Mouse (Mus musculus): ENCODE results near the gene Duoxa1.

The Duoxa1 gene

GRCm38 (mm10) chr2:122327986-122328385 lies 14.5 kb upstream of the Duoxa1 start:
- no peak for DNase-seq

DNA sequence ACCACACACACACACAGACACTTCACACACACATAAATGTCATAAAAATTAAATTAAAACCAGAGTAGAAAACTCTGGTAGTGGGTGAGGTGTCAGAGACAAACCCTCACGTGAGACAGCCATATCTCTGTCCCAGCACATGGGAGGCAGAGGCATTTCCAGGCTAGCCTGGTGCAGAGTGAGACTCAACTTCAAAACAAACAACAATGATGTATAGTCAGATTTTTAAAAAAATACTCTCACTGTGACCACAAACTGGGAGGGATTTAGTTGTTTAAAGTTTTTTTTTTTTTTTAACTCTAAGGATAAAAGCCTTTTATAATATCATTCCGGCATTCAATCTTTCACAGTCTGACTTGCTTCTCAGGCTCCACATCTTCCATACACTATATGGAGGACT lies 11.8 kb upstream of the Duoxa1 start:
- DNase-seq = no peak

- DNase-seq = no peak
These were observed 11.1 kb upstream of the Duoxa1 start for GRCm38 (mm10) chr2:122324586-122324985.

DNA sequence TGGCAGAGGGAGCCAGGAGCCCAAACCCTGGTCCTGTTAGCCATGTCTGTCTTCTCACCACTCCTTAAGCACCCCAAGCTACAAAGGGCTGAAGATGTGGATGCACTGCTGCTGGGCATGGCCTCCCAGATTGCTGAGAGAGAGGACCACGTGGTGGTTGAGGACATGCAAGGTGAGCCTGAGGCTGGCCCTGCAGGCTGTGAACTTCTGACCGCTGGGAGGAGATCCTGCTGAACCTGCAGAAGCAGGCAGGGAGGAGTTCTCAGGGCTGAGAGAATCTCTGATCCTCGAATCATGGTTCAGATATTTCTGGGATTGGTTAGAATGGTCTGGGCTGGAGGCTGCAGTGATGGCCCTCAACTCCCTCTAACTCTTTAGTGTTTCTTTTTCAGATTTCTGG lies 10.4 kb upstream of the Duoxa1 start:
- no peak for DNase-seq

GRCm38 (mm10) chr2:122317384-122317783 lies 3.9 kb upstream of the Duoxa1 start:
- no peak for DNase-seq

GRCm38 (mm10) chr2:122315372-122315771 lies 1.8 kb upstream of the Duoxa1 start, which contains the start of gene Duox1:
TSS of gene Duox1 (plus strand) at chr2:122315672.
- no peak for DNase-seq

GRCm38 (mm10) chr2:122312722-122313417 lies 660 bp downstream of the Duoxa1 start:
- DNase-seq = peak; percentile 54 to 64

DNA sequence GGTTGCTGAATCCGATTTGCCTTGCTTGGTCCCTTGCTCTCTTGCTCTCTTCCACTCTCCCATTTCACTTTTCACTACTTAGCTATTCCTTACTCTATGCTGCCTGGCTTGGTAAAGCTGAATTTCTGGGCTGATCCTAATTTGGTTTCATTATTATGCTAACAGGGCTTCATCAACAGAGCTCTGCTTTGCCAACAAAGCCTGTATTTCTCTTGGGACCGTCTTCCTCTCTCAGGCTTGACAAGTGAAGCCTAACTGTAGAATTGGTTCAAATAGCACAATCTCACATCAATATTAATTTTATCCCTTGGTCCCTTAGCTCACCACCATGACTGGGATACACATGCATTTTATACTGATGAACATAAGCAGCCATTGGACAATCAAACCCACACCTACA lies 2.0 kb downstream of the Duoxa1 start:
- no peak for DNase-seq

DNA sequence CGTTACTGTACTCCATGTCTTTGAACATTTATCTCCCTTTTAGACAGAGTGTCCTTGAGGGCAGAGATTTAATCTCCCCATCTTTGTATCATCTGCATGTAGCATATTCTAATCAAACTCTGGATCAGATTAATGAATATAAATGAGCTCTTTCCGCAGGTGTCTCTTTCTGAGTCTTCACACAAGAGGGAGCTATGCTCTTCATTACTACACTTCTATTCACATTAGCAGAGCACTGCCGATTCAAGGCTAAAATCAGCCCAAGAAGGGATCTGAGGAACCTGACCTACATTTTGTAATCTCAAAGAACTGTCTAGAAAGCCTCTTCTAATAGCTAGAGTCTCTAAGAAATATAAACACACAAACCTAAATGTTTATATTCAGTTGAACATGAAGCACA lies 3.9 kb downstream of the Duoxa1 start:
- DNase-seq = no peak

- DNase-seq = no peak
These were observed 7.3 kb downstream of the Duoxa1 start for GRCm38 (mm10) chr2:122306184-122306583.

DNA sequence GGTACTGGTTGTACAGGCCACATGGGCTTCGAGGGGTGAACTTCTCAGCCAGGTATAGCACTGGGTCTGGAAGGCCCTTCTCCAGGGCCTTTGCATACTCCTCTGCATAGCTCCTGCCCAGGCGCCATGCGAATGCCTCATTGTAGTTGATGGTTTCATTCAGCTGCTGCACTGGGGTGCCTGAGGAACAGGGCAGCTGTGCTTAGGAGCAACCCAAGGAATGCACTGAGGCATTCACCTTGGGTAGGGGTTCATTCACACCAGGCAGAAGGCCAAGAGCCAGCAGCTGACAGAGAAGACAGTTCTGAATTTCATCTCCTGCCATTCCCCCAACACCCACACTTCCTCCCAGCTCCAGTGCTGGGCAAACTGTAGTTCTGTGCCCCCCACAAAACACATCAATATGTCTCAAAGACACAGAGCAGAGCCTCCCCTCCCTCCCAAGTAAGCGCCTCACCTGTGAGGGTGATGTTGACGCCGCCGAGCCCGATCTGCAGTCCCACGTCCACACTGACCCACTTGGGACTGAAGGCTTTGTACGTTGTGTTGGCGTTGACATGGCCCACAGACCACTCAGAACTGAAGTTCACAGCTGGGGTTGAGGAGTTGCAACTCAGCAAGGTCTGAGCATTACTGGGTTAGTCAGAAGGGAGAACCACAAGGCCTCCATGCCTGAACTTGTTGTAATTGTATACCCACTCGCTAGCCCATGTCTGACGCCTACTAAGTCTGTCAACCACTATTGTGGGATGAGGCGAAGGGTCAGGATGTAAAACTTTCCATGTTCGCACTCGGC lies 8.2 kb downstream of the Duoxa1 start:
- no peak for DNase-seq

DNA sequence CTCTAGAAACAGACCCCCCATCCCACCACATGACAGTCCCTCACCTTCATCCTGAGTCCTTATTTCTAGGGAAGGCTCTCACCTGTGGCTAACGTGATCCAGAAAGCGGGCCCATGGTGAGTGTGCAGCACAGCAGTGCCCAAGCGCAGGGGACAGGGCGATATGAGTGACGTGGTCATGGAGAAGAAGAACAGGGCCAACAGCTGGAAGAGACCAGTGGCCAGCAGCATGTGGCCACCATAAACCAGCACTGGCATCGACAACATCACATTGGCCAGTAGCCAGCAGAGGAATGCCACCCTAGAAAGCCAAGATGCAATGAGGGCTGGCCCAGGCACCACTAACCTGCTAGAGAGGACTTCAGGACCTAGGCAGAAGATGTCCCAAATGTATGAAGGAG lies 9.0 kb downstream of the Duoxa1 start:
- no peak for DNase-seq

DNA sequence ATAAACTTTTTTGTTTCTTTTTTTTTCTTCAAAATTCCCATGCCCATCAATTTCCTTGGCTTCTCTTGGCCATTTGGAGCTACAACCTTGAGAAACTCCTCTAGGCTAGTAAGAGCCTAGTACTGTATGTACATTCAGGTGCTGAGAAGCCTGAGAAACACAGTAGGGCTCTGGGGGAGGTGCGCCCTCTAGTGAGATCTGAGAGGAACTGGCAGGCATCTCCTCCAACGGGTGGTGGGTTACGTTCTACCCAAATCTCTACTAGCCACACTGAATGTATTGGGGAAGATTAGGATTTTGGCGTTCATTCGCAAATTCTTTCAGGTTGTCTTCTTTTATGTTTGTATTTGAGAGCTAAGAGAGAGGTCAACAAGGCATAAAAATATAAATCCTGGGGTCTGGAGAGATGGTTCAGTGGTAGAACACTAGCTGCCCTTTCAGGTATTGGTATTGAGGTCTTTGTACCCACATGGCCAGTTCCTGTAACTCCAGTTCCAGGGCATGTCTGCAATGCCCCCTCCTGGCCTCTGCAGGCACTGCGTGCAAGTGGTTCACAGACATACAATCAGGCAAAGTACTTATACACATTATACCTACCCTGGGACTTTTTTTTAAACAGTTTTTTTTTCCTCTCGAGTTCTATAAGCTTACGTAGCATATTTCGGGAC lies 10.8 kb downstream of the Duoxa1 start:
- DNase-seq = peak; percentile 51 to 69

GRCm38 (mm10) chr2:122301921-122302573 lies 11.5 kb downstream of the Duoxa1 start:
- DNase-seq = no peak

GRCm38 (mm10) chr2:122301081-122301920 lies 12.2 kb downstream of the Duoxa1 start:
- peak in 1 of 2 experiments; percentile 37 for DNase-seq

GRCm38 (mm10) chr2:122300656-122301020 lies 12.9 kb downstream of the Duoxa1 start:
- no peak for DNase-seq

- DNase-seq = no peak
These were observed 13.4 kb downstream of the Duoxa1 start for GRCm38 (mm10) chr2:122299911-122300655.

DNA sequence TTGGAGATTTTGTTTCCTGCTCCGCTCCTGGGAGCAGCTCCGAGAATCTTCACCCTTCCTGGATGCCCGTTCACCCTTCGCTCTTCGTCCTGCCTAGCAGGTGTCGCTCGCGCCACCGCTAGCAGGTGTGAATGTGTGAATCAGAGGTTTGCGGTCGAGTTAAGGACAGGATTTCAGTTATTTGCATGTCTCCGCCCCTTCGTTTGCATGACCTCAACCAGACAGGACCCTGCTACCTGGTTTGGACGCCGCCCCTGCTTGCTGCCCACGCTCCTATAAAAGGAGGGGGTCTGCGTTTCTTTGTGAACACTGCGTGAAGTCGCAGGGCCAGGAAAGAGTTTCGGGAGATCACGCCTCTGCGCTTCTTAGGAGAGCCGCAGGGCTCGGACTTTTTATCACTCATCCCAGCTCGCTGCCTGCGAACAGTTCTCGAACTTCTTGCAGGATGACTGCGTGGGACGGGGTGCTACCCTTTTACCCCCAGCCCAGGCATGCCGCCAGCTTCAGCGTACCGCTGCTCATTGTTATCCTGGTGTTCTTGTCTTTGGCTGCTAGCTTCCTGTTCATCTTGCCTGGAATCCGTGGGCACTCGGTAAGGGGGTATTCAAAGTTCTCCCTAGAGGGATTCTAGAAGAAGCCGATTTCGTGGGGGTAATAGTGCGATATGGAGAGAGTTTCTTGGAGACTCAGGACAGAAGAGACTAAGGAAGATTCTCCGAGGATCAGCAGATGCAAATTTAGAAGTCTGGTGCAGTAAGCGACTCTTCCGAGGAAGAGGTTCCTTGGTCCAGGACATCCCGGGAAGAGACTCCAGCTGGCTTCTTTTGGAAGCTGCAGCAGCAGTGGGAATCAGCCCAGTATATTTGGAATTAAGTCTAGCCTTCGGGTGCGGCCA lies 14.7 kb downstream of the Duoxa1 start, which contains the start of gene Duoxa2:
Gene Duoxa2, plus strand, starts transcription at position 305 of the 895 bp plus-strand sequence.
- no peak for DNase-seq

DNA sequence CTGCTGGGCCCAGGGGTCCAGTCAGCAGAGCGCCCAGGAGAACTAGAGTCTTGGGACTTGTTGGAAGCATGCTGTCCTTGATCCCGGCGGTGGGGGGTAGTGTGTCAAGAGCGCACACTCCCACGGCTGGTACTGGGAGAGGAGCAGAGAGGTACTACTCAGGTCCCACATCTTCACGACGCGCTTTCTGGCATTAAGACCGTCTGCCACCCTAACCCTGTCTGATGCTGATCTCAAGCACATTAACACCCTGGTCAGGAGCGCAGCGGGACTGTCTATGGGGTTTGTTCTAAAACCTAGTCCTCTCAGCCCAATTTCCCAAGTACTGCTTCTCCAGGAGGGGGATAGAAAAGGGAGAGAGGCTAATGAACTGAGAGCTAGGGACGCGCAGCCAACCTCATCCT lies 15.4 kb downstream of the Duoxa1 start, which contains the start of gene Duox2:
Gene Duox2, minus strand, starts transcription at position 354 of the 404 bp plus-strand sequence.
- DNase-seq = no peak
